Mouse (Mus musculus) hindbrain, embryonic 15.5 days (tissue): ENCODE measurements around the gene Bclaf3. TPM values are rescaled to one million over a fixed set of nuclear protein-coding genes. Genes with fewer than 3 reads are reported as not detected.
"Not testable (repeated sequence)": the region's sequence is repeated elsewhere in the genome, so short reads cannot be mapped to it uniquely, and the experiment has no call there.

ENCODE experiments used
- ATAC-seq: fragments of 200-750 bp; cut with Nextera tagmentation; 2 replicates; pipeline ENCODE4 v1.8.0; 2017; ENCODE audit warnings: low read depth, moderate number of reproducible peaks, moderate TSS enrichment; ENCODE audit not compliant: low FRiP score
- H3K27ac ChIP-seq: fragments of 300-500 bp; sonication (generic); replicated peaks from 2 replicates; pipeline ENCODE4 v1.5.1; 2015; ENCODE audit warnings: mild to moderate bottlenecking, inconsistent platforms
- H3K27me3 ChIP-seq: fragments of 300-500 bp; sonication (generic); 2 replicates; pipeline ENCODE4 v1.6.1; 2015; ENCODE audit warnings: control low read depth, inconsistent platforms
- H3K36me3 ChIP-seq: fragments of 300-500 bp; sonication (generic); 2 replicates; pipeline ENCODE4 v1.6.1; 2015; ENCODE audit warnings: control low read depth, inconsistent platforms
- H3K4me1 ChIP-seq: fragments of 300-500 bp; sonication (generic); replicated peaks from 2 replicates; pipeline ENCODE4 v1.6.1; 2015; ENCODE audit warnings: control low read depth, inconsistent platforms
- H3K4me2 ChIP-seq: fragments of 300-500 bp; sonication (generic); 2 replicates; pipeline ENCODE4 v1.6.1; 2015; ENCODE audit warnings: moderate library complexity, mild to moderate bottlenecking, inconsistent platforms
- H3K4me3 ChIP-seq: fragments of 300-500 bp; sonication (generic); 2 replicates; pipeline ENCODE4 v1.5.1; 2015; ENCODE audit warnings: mild to moderate bottlenecking, inconsistent platforms
- H3K9ac ChIP-seq: fragments of 300-500 bp; sonication (generic); 2 replicates; pipeline ENCODE4 v1.6.1; 2015; ENCODE audit warnings: inconsistent platforms
- H3K9me3 ChIP-seq: fragments of 300-500 bp; sonication (generic); 2 replicates; pipeline ENCODE4 v1.6.1; 2016; ENCODE audit warnings: control low read depth, inconsistent platforms
- WGBS: fragments of 180-500 bp; shearing (Covaris S2); methylation state at CpG from one replicate; pipeline ENCODE4 v1.1.7; 2015; 5-methylcytosine and 5-hydroxymethylcytosine counted together
- polyA plus RNA-seq: library from polyadenylated mRNA; unstranded; fragments of >200 nt; fragmentation: Nextera tagmentation; extraction: Ambion mirVana; gene quantifications from 2 replicates; pipeline ENCODE4 v1.2.1, GENCODE M21; 2015

Gene Bclaf3
- polyA plus RNA-seq, 1 experiment from 2014 or later, result 22.7 TPM

DNA sequence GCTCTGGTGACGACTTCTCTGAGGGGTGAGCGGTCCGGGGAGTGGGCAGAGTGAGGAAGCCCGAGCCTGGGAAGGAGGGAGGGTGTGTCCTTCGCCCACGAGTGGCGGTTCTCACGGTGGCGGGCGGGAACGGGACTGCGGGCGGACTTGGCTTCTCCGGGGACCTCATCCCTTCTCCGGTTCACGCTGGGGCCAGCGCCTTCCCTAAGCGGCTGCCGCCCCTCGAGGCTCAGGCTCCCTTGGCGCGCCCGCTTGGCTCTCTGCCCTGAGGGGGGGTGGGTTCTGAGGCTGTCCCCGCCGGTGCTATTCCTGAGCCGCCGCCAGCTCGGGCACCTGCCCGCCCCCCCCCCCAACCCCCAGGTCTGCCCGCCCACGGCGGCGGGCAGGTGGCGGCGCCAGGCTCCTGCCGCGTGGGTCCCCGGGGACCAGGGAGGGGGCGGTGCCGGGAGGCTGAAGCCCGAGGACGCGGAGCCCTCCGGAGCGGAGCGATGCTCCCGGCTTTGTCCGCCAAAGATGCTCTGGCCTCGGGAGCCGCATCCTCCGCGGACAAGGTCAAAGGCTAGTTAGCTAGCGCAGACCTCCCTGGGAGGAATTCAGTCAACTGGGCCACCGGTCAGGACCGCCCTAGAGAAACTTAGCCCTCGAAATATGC, 6.4 kb downstream of the Bclaf3 start:
- Histone ChIP-seq H3K36me3 (no peaks in the 10 kb centered on the region), H3K9me3 (no peaks in the 10 kb centered on the region), H3K4me3 (peak overlapping the region; percentile 62), H3K27me3 (no peaks in the 10 kb centered on the region), H3K4me2 (peak overlapping the region; percentile 55), H3K27ac (peak overlapping the region; percentile 83), H3K9ac (peak overlapping the region; percentile 62), H3K4me1 (0 out of 2 replicates have a peak, but pooled peaks cover 5% of the 10 kb centered on the region)
- no peak; the same call in 1 of the 2 replicates for ATAC-seq
- 30% methylated on average over 33 of the region's 56 CpGs for WGBS

DNA sequence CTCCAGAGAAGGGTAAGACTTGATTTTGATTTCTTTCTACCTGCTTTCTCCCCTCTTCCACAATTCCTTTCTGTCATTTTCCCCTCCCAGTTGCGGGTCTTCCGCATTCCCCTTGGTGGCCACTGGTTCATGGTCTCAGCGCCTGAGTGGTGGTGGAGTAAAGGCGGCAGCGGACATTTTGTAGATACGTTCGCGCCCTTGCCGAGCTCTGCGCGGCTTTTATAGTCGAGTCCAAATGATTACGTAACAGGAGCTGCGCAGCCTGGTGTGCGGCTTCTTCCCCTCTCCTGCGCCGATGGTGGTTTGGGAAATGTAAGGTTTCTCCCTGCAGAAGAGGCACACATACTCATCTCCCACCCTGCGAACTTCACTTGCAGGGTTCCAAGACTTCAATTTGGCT, 15.4 kb downstream of the Bclaf3 start:
- Histone ChIP-seq H3K27ac (no peak overlapping the region), H3K4me2 (no peak overlapping the region), H3K9me3 (no peaks in the 10 kb centered on the region), H3K36me3 (no peaks in the 10 kb centered on the region), H3K4me1 (no peaks in the 10 kb centered on the region), H3K9ac (no peak overlapping the region), H3K27me3 (no peaks in the 10 kb centered on the region), H3K4me3 (no peak overlapping the region)
- 90% methylated on average over 18 of the region's 18 CpGs for WGBS
- ATAC-seq, result no peak

DNA sequence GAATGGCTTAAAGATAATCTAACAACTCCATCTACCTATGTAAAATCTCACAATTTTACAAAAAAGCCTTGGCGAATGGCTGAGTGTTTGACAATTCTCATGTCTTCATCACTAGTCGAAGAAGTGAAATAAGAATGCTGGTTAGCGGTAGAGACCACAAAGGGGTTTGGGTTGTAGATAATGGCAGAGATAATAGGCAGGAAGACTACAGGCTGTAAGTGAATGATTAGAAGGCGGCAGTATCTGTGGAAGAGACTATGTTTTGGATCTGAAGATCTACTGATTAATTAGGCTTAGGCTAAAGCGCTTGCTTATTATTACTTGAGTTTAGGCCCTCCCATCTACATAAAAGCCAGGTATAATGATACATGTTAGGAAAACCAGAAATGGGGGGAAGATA, 20.6 kb downstream of the Bclaf3 start:
- 94% methylated on average over 5 of the region's 5 CpGs for WGBS
- ATAC-seq, result no peak
- no peak overlapping the region for H3K9ac ChIP-seq

DNA sequence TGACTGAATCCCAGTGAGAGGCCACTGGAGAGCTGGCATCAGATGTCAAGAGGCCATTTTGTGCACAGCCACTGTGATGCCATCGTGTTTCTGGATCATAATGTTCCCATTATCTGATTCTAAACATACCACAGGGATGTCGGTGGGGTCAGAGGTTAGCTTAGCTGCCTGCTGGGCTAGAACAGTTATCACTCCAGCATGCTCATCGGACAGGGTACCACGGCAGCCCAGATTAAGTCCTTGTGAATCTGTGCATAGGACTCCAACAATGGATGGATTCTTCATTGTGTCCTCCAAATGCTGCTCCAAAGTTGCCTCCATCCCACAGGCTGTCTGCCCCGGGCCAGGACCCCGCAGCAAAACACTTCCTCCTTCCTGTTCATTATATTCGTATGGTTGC, 58.2 kb downstream of the Bclaf3 start:
- not testable (repeated sequence) for H3K9me3 ChIP-seq, H3K4me2 ChIP-seq, H3K9ac ChIP-seq, H3K4me1 ChIP-seq, H3K27me3 ChIP-seq, H3K36me3 ChIP-seq, H3K4me3 ChIP-seq, H3K27ac ChIP-seq, ATAC-seq
- whole genome bisulfite sequencing, result 63% methylated on average over 7 of the region's 7 CpGs

More for the DNA sequence above, 20.6 kb downstream of the Bclaf3 start:
- no peak overlapping the region for H3K4me2 ChIP-seq
- peaks cover 6% of the 10 kb centered on the region for H3K36me3 ChIP-seq
- H3K27ac ChIP-seq, result no peak overlapping the region
- no peaks in the 10 kb centered on the region for H3K9me3 ChIP-seq
- H3K4me1 ChIP-seq, result no peaks in the 10 kb centered on the region
- no peaks in the 10 kb centered on the region for H3K27me3 ChIP-seq
- H3K4me3 ChIP-seq, result no peak overlapping the region

DNA sequence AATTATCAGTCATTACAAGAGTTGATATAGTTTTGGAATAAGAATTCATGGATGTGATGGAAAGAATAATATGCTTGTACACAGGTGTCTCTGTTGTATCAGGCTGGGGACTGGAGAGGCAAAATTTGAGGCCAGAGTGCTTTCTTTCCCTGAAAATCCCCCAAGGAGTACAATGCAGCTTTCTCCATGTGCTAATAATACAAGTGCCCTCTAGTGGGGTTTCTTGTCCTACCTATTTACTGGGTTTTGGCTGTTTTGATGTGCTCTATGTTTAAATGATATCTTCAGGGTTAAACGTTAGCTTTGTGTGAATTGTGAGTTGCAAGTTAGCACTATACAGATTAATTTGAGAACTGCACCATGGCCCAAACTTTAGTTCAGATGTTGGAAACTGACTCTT, 65.1 kb downstream of the Bclaf3 start:
- Histone ChIP-seq H3K4me2 (no peak overlapping the region), H3K9me3 (no peaks in the 10 kb centered on the region), H3K4me3 (no peak overlapping the region), H3K4me1 (no peaks in the 10 kb centered on the region), H3K36me3 (no peaks in the 10 kb centered on the region), H3K27ac (no peak overlapping the region), H3K27me3 (no peaks in the 10 kb centered on the region), H3K9ac (no peak overlapping the region)
- ATAC-seq, result no peak
- WGBS, result 70% methylated on average over 1 of the region's 1 CpGs

DNA sequence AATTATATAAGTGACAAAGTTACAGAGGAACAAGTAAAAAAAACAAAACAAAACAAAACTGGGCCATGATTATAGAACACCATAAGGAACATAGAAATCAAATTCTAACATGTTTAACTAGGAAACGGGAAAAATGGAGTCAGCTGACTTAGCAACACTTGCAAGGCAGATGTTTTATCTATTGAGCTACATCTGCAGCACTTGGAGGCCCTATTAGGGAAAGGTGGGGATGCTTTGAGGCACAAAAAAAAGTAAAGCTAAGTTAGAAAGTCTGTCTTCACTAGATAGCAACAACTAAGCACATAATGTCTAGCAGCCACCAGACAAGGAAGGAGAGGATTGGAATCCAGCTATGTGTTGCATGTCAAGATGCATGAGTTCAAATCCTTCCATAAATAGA, 71.0 kb downstream of the Bclaf3 start:
- 69% methylated on average over 1 of the region's 1 CpGs for WGBS
- ATAC-seq, result no peak

DNA sequence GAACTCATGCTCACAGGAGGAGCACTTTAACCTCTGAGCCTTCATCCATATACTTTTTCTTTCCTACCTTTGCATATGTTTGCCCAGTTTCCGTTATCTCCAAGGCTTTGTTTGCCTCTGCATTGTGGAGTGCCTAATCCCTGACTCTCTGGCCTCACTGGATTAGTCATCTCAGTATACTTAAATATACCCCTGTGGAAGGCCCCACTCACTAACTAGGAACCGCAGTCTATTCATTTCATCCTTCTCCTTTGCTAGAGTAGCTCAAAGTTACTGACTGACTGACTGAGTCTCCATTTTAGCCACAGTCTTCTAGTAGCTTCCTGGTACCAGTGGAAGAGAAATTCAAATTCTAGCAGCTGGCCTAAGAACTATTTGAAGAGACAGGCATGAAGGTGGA, 78.3 kb downstream of the Bclaf3 start:
- Histone ChIP-seq H3K4me1 (no peaks in the 10 kb centered on the region), H3K36me3 (no peaks in the 10 kb centered on the region), H3K27ac (no peak overlapping the region), H3K4me3 (no peak overlapping the region), H3K9ac (no peak overlapping the region), H3K9me3 (no peaks in the 10 kb centered on the region), H3K4me2 (no peak overlapping the region), H3K27me3 (0 out of 2 replicates have a peak, but pooled peaks cover 4% of the 10 kb centered on the region)
- no peak for ATAC-seq
- 82% methylated on average over 2 of the region's 2 CpGs for WGBS

More for the DNA sequence above, 71.0 kb downstream of the Bclaf3 start:
- Histone ChIP-seq H3K36me3 (no peaks in the 10 kb centered on the region), H3K9me3 (no peaks in the 10 kb centered on the region), H3K4me1 (no peaks in the 10 kb centered on the region), H3K27me3 (no peaks in the 10 kb centered on the region), H3K27ac (no peak overlapping the region), H3K4me3 (no peak overlapping the region), H3K4me2 (no peak overlapping the region), H3K9ac (no peak overlapping the region)

DNA sequence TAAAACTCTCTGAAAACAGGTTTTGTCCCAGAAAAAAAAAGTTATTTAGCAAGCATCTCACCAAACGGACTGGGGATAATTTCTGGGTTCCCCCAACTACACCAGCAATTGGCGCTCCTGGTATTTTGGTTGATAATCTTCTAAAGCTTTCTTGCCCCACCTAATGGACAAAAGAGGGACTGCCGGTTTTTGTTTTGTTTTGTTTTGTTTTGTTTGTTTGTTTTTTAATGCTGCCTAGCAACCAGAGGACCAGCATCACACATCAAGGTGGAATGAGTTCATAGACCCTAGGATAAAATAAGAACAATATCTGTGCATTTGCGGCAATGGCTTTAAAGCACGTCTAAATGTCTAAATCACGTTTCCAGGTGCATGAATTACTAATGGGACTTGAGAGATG, 80.4 kb downstream of the Bclaf3 start:
- H3K27me3 ChIP-seq, result 0 out of 2 replicates have a peak, but pooled peaks cover 4% of the 10 kb centered on the region

DNA sequence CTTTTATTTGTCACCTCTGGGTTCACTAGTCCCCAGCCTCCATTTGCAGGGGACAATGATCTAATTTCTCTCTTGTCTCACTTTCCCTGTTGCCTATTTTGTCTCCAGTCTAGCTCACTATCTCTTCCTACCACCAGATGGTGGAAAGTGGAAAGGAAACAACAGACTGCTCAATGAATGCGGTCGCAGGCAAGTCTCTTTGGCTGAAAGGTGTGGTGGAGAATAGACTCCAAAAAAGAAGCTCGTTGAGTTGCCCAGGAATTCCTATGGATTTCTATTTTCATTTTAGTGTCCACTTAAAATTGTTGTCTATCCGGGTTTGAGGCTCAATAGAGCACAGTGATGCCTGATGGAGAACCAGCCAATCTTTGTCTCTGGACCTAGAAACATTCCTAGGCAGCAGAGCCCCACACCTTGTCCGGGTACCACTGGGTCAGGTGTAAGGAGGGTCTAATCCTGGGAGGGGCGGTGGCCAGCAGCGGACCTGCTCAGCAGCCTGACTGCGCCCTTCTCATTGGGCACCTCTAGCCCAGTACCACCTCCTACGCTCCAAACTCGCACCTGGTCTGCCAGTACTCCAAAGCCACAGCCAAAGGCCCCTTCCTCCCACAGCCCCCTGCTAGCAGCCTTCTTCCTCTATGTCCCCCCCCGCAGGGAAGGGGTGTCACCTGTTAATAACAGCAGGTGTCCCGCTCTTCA, 99.9 kb downstream of the Bclaf3 start:
- H3K27me3 ChIP-seq, result no peaks in the 10 kb centered on the region
- no peaks in the 10 kb centered on the region for H3K36me3 ChIP-seq
- ATAC-seq, result peak; percentile 67
- H3K27ac ChIP-seq, result peak overlapping the region; percentile 84
- peaks cover 17% of the 10 kb centered on the region; the same call in 1 of the 2 replicates for H3K4me1 ChIP-seq
- 28% methylated on average over 12 of the region's 12 CpGs for WGBS
- H3K4me2 ChIP-seq, result peak overlapping the region; percentile 66
- peak overlapping the region; percentile 73 for H3K4me3 ChIP-seq
- no peak overlapping the region for H3K9ac ChIP-seq
- H3K9me3 ChIP-seq, result no peaks in the 10 kb centered on the region

More for the DNA sequence above, 80.4 kb downstream of the Bclaf3 start:
- H3K4me1 ChIP-seq, result no peaks in the 10 kb centered on the region
- H3K36me3 ChIP-seq, result no peaks in the 10 kb centered on the region
- no peak overlapping the region for H3K4me2 ChIP-seq
- no peaks in the 10 kb centered on the region for H3K9me3 ChIP-seq
- ATAC-seq, result no peak
- WGBS, result 49% methylated on average over 6 of the region's 6 CpGs
- no peak overlapping the region for H3K4me3 ChIP-seq
- H3K9ac ChIP-seq, result no peak overlapping the region
- no peak overlapping the region for H3K27ac ChIP-seq

DNA sequence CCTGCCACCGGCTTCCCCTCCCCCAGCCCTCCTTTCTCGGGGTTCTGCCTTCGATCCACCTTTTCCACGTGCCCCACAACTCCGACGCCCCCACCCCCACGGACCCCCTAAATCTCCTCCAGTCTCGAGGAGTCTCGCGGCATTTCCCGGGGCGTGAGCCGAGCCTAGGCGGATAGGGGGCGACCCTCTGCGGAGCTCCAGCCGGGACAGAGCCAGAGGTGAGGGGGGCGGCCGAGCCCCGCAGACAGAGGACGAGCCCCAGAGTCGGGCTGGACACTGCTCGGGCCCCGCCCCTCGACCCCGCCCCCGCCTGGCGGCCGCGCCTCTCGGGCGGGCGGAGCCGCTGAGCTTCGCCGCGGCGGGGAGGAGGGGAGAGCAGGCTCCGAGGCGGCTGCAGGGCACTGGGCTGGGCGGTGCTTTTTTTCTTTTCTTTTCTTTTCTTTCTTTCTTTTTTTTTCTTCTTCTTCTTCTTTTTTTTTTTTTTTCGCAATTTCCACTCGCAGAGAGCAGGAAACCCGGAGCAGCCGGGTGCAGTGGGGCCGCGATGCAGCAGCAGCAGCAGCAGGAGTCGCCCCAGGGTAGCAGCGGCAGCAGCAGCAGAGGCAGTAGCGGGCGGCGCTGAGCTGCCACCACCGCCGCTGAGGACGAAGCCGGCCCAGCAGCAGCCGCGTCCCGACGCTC, 100.6 kb downstream of the Bclaf3 start, which contains the start of gene Sh3kbp1:
Gene Sh3kbp1, plus strand, starts transcription at position 366 of the 681 bp plus-strand sequence.
- peak within 1 kb of the TSS; percentile 73 for H3K9ac ChIP-seq
- no peaks in the 10 kb centered on the region for H3K9me3 ChIP-seq
- peak; percentile 86 for ATAC-seq
- no peaks in the 10 kb centered on the region for H3K36me3 ChIP-seq
- no peaks in the 10 kb centered on the region for H3K27me3 ChIP-seq
- H3K4me1 ChIP-seq, result peaks cover 17% of the 10 kb centered on the region; the same call in 1 of the 2 replicates
- H3K27ac ChIP-seq, result peak within 1 kb of the TSS; percentile 84
- peak within 1 kb of the TSS; percentile 73 for H3K4me3 ChIP-seq
- peak within 1 kb of the TSS; percentile 66 for H3K4me2 ChIP-seq
- 15% methylated on average over 55 of the region's 60 CpGs for WGBS

DNA sequence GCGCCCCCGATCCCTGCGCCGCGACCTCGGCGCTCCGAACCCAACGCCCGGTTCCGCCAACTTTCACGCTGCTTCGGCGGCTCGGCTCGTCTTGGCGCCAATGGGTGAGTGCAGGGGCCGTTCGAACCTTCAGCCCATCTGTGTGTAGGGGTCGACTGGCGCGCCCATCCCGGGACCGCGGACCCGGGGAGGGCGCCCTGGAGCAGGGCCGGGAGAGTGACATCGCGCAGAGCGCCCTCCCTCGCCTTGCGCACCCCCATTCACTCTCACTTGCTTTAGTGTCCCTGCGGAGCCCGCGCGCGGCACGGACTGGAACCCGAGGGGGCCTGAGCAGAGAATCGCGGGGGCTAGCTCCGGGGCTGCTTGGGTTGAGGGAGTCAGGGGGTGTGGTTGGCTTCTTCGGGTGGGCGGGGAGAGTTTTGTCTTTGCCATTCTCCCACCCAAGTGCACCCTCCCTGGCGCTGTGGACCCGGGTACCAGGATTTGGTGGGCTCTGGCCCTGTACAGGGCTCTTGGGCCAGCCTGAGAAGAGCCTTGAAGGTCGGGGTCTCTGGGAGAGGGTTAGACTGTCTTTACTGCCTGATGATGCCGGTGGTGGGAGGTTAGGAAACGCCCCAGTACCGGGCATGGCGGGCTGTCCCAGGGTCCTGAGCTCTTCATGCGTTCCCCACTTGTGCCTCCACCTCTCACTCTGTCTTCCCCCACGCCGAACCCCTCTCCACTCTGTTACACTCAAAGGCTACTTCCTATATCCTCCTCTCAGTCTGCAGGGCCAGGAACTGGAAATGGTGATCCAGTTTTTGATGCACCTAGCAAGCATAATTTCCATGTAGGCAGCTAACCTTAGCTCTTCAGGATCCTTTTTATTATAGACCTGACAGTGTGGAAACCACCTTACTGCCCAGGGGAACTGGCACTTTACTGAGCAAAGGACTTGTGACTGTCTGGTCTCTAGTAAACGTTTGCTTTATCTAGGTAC, 101.4 kb downstream of the Bclaf3 start:
- peak overlapping the region; percentile 73 for H3K4me3 ChIP-seq
- H3K27me3 ChIP-seq, result no peaks in the 10 kb centered on the region
- H3K9ac ChIP-seq, result peak overlapping the region; percentile 73
- peaks cover 17% of the 10 kb centered on the region; the same call in 1 of the 2 replicates for H3K4me1 ChIP-seq
- H3K27ac ChIP-seq, result peak overlapping the region; percentile 84
- WGBS, result 35% methylated on average over 45 of the region's 56 CpGs
- no peaks in the 10 kb centered on the region for H3K9me3 ChIP-seq
- no peaks in the 10 kb centered on the region for H3K36me3 ChIP-seq
- ATAC-seq, result peak; percentile 76
- H3K4me2 ChIP-seq, result peak overlapping the region; percentile 66
